Mouse (Mus musculus): Measurements from ENCODE around the gene Oas1c. TPM values are rescaled to one million over a fixed set of nuclear protein-coding genes. Genes with fewer than 3 reads are reported as not detected.

Oas1c gene
- total and polyA plus RNA-seq, 3 experiments = 1.6 to 3.6 (median 3.6) TPM

DNA sequence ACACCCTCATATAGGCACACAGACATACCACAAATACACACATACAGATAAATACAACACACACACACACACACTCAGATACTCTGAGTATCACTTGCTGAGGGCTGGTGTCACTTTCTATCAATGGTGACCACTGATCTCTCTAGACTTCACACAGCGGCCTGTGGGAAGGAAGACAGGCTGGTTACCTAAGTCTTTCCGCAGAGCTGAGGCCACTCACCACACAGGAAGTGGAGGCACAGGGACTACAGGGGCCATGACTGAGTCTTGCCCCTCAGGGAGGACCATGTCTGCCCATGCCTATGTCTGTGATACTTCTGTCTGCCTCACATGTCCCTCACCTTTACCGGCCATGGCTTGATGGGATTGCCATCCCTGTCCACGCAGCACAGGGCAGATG, 58.1 kb downstream of the Oas1c start:
- Histone ChIP-seq H3K4me3 (replicated peaks in 1 of 3; ENCODE audit: low read depth in 2 of 3, low read length in 2 of 3, poor library complexity in 1 of 3) (no peak overlapping the region), H3K79me2 (replicated peaks; ENCODE audit: control insufficient read depth, extremely low read depth, insufficient read depth, poor library complexity, severe bottlenecking) (no peaks in the 10 kb centered on the region), H3K27me3 (replicated peaks) (peaks cover 33% of the 10 kb centered on the region), H3K4me1 (ENCODE audit: control insufficient read depth in 1 of 2, insufficient read depth in 2 of 2) (peaks cover 4 to 11% of the 10 kb centered on the region in 2 experiments; a peak in 3 of 4 replicates), H3K36me3 (replicated peaks in 1 of 2; ENCODE audit: control insufficient read depth in 1 of 2, insufficient read depth in 1 of 2, low read length in 1 of 2) (no peaks in the 10 kb centered on the region), H3K9ac (ENCODE audit: insufficient read depth, low read depth) (no peak overlapping the region), H3K9me3 (replicated peaks; ENCODE audit: low read length) (peaks cover 7% of the 10 kb centered on the region), H3K27ac (ENCODE audit: insufficient read depth, low read depth) (no peak overlapping the region), H3K4me2 (ENCODE audit: insufficient read depth, low read depth, poor library complexity, severe bottlenecking) (no peak overlapping the region)
- TF ChIP-seq ETS1 (conservative IDR thresholded peaks at IDR 0.05; ENCODE audit: low read depth, low read length) (no peak), BHLHE40 (IDR thresholded peaks at IDR 0.05; ENCODE audit: low read depth, low read length) (no peak), USF1 (IDR thresholded peaks at IDR 0.05; ENCODE audit: low read depth, low read length) (no peak), CHD1 (IDR thresholded peaks at IDR 0.05; ENCODE audit: low read depth, low read length) (no peak), USF2 (conservative IDR thresholded peaks at IDR 0.05; ENCODE audit: low read depth, low read length) (no peak), SMC3 (IDR thresholded peaks at IDR 0.05; ENCODE audit: low read depth, low read length) (no peak), MXI1 (IDR thresholded peaks at IDR 0.05; ENCODE audit: low read depth, low read length) (no peak), POLR2AphosphoS2 (IDR thresholded peaks at IDR 0.05; ENCODE audit: low read depth, low read length) (no peak)
- in situ Hi-C loops (cut with MboI; ENCODE audit: low pct_ligation_motif_present, low pct_unique_long_range_greater_than_20kb, low sequenced_read_pairs) (no loop called here), dilution Hi-C loops (cut with MboI; ENCODE audit: extremely low pct_ligation_motif_present, extremely low pct_unique_long_range_greater_than_20kb, low sequenced_read_pairs) (no loop called here)
- no peak for DNase-seq (ENCODE audit: extremely low read depth)

DNA sequence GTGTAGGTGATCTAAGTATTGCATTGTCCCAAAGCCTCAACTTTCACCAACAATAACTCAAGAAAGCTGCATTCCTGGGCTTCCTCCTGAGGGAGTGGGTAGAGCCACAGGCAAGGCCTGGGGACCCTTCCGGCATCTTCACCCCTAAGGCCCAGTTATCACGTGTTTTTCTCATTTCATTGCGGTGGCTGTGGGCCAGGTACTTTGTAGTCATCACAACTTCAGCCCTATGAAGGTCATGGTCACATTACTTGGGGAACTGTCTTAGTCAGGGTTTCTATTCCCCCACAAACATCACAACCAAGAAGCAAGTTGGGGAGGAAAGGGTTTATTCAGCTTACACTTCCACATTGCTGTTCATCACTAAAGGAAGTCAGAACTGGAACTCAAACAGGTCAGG, 59.5 kb downstream of the Oas1c start:
- Histone ChIP-seq H3K36me3 (replicated peaks in 1 of 2; ENCODE audit: control insufficient read depth in 1 of 2, insufficient read depth in 1 of 2, low read length in 1 of 2) (no peaks in the 10 kb centered on the region), H3K4me1 (ENCODE audit: control insufficient read depth in 1 of 2, insufficient read depth in 2 of 2) (peaks cover 4 to 11% of the 10 kb centered on the region in 2 experiments; a peak in 3 of 4 replicates), H3K79me2 (replicated peaks; ENCODE audit: control insufficient read depth, extremely low read depth, insufficient read depth, poor library complexity, severe bottlenecking) (no peaks in the 10 kb centered on the region), H3K9ac (ENCODE audit: insufficient read depth, low read depth) (no peak overlapping the region), H3K27ac (ENCODE audit: insufficient read depth, low read depth) (no peak overlapping the region), H3K4me2 (ENCODE audit: insufficient read depth, low read depth, poor library complexity, severe bottlenecking) (no peak overlapping the region), H3K27me3 (replicated peaks) (peaks cover 43% of the 10 kb centered on the region), H3K9me3 (replicated peaks; ENCODE audit: low read length) (peaks cover 4% of the 10 kb centered on the region), H3K4me3 (replicated peaks in 1 of 3; ENCODE audit: low read depth in 2 of 3, low read length in 2 of 3, poor library complexity in 1 of 3) (no peak overlapping the region)
- dilution Hi-C loops (cut with MboI; ENCODE audit: extremely low pct_ligation_motif_present, extremely low pct_unique_long_range_greater_than_20kb, low sequenced_read_pairs) = no loop called here
- DNase-seq (ENCODE audit: extremely low read depth) = no peak
- TF ChIP-seq MXI1 (IDR thresholded peaks at IDR 0.05; ENCODE audit: low read depth, low read length) (no peak), TCF12 (IDR thresholded peaks at IDR 0.05; ENCODE audit: low read depth, low read length) (no peak), E2F4 (IDR thresholded peaks at IDR 0.05; ENCODE audit: insufficient replicate concordance, low read depth, low read length) (no peak), RCOR1 (conservative IDR thresholded peaks at IDR 0.05; ENCODE audit: low read depth, low read length) (no peak), MAFK (IDR thresholded peaks at IDR 0.05; ENCODE audit: insufficient replicate concordance, low read length) (no peak), ZNF384 (IDR thresholded peaks at IDR 0.05; ENCODE audit: low read depth, low read length) (no peak), POLR2AphosphoS2 (IDR thresholded peaks at IDR 0.05; ENCODE audit: low read depth, low read length) (no peak)
- in situ Hi-C loops (cut with MboI; ENCODE audit: low pct_ligation_motif_present, low pct_unique_long_range_greater_than_20kb, low sequenced_read_pairs) = no loop called here

DNA sequence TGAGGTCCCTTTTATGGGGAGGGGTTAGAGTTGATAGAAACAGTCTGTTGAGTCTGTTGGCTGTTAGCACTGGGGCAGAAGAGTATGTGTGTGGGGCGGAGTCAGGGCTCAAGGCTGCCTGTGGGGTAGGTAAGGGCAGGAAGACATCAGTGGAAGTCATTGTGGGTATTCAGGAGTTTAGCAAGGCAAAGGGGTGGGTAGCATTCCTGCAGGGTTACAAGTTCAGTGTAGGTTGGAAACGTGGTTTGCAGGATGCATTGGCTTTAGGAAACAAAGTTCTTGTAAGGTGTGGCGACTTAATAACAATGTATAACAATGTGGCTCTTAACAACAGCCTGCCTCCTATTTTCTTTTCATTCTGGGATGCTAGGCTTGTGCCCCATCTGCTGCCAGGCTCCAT, 61.1 kb downstream of the Oas1c start:
- no peaks in the 10 kb centered on the region for H3K9me3 ChIP-seq (replicated peaks; ENCODE audit: low read length)
- H3K4me1 ChIP-seq (ENCODE audit: control insufficient read depth in 1 of 2, insufficient read depth in 2 of 2) = peaks cover 4 to 6% of the 10 kb centered on the region in 2 experiments; a peak in 3 of 4 replicates
- no peak overlapping the region for H3K27ac ChIP-seq (ENCODE audit: insufficient read depth, low read depth)
- dilution Hi-C loops (cut with MboI; ENCODE audit: extremely low pct_ligation_motif_present, extremely low pct_unique_long_range_greater_than_20kb, low sequenced_read_pairs) = no loop called here
- no peak overlapping the region for H3K4me3 ChIP-seq (replicated peaks in 1 of 3; ENCODE audit: low read depth in 2 of 3, low read length in 2 of 3, poor library complexity in 1 of 3)
- no peak for DNase-seq (ENCODE audit: extremely low read depth)
- no peak overlapping the region for H3K4me2 ChIP-seq (ENCODE audit: insufficient read depth, low read depth, poor library complexity, severe bottlenecking)
- no peaks in the 10 kb centered on the region for H3K79me2 ChIP-seq (replicated peaks; ENCODE audit: control insufficient read depth, extremely low read depth, insufficient read depth, poor library complexity, severe bottlenecking)
- no peak overlapping the region for H3K9ac ChIP-seq (ENCODE audit: insufficient read depth, low read depth)
- in situ Hi-C loops (cut with MboI; ENCODE audit: low pct_ligation_motif_present, low pct_unique_long_range_greater_than_20kb, low sequenced_read_pairs) = no loop called here
- H3K36me3 ChIP-seq (replicated peaks in 1 of 2; ENCODE audit: control insufficient read depth in 1 of 2, insufficient read depth in 1 of 2, low read length in 1 of 2) = no peaks in the 10 kb centered on the region
- H3K27me3 ChIP-seq (replicated peaks) = peaks cover 44% of the 10 kb centered on the region
- TF ChIP-seq SIN3A (IDR thresholded peaks at IDR 0.05; ENCODE audit: low read length) (no peak), ZMIZ1 (IDR thresholded peaks at IDR 0.05; ENCODE audit: low read depth, low read length) (no peak), PAX5 (IDR thresholded peaks at IDR 0.05; ENCODE audit: low read length) (no peak), IRF4 (IDR thresholded peaks at IDR 0.05; ENCODE audit: low read depth, low read length) (no peak), USF1 (IDR thresholded peaks at IDR 0.05; ENCODE audit: low read depth, low read length) (no peak), GABPA (IDR thresholded peaks at IDR 0.05; ENCODE audit: insufficient replicate concordance, low read depth, low read length) (no peak), BHLHE40 (IDR thresholded peaks at IDR 0.05; ENCODE audit: low read depth, low read length) (no peak), MXI1 (IDR thresholded peaks at IDR 0.05; ENCODE audit: low read depth, low read length) (no peak), MAX (IDR thresholded peaks at IDR 0.05; ENCODE audit: low read length) (no peak), JUN (IDR thresholded peaks at IDR 0.05; ENCODE audit: insufficient read depth, low read depth, low read length) (no peak), ELF1 (IDR thresholded peaks at IDR 0.05; ENCODE audit: low read depth, low read length) (no peak), RAD21 (IDR thresholded peaks at IDR 0.05; ENCODE audit: low read depth, low read length) (no peak), SMC3 (IDR thresholded peaks at IDR 0.05; ENCODE audit: low read depth, low read length) (no peak), HCFC1 (IDR thresholded peaks at IDR 0.05; ENCODE audit: low read depth, low read length) (no peak), ZKSCAN1 (IDR thresholded peaks at IDR 0.05; ENCODE audit: borderline replicate concordance, low read depth, low read length) (no peak), E2F4 (IDR thresholded peaks at IDR 0.05; ENCODE audit: insufficient replicate concordance, low read depth, low read length) (no peak), UBTF (IDR thresholded peaks at IDR 0.05; ENCODE audit: low read depth, low read length) (no peak)
